Mouse (Mus musculus): Measurements from ENCODE around the gene Cyp11a1. TPM values are rescaled to one million over a fixed set of nuclear protein-coding genes. Genes with fewer than 3 reads are reported as not detected.

Gene Cyp11a1
- polyA plus RNA-seq, 1 experiment from 2014 or later, result 9.3 TPM

DNA sequence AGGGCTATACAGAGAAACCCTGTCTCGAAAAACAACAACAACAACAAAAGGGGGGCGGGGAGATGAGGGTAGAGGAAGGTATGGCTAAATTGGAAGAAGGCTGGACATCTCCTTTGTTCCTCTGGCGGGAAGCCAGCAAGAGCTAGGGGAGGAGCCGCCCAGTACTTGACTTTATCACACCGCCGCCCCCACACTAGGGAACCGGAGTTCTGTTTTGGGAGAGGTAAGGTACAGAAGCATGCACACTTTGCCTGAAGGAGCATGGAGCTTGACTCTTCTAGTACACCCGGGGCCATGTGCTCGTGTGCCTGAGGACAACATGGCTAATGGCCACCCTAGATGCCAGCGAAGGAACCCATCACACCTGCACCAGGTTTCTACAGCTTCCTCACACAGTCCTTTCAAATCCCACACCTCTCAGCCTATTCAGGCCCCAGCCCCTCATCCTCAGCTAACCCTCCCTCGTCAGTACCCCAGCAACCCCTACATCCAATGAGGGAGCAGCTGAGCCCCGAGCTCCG, 8.6 kb upstream of the Cyp11a1 start:
- Histone ChIP-seq H3K4me1 (replicated peaks) (no peaks in the 10 kb centered on the region), H3K9ac (peak overlapping the region; percentile 13; the same call in 1 of the 2 replicates), H3K27ac (no peak overlapping the region), H3K36me3 (no peaks in the 10 kb centered on the region), H3K4me3 (replicated peaks) (peak overlapping the region; percentile 22), H3K9me3 (no peaks in the 10 kb centered on the region), H3K4me2 (replicated peaks) (peak overlapping the region; percentile 62), H3K27me3 (replicated peaks) (peaks cover 13% of the 10 kb centered on the region)
- 20% methylated on average over 13 of the region's 13 CpGs for WGBS
- ATAC-seq, result peak; percentile 15

DNA sequence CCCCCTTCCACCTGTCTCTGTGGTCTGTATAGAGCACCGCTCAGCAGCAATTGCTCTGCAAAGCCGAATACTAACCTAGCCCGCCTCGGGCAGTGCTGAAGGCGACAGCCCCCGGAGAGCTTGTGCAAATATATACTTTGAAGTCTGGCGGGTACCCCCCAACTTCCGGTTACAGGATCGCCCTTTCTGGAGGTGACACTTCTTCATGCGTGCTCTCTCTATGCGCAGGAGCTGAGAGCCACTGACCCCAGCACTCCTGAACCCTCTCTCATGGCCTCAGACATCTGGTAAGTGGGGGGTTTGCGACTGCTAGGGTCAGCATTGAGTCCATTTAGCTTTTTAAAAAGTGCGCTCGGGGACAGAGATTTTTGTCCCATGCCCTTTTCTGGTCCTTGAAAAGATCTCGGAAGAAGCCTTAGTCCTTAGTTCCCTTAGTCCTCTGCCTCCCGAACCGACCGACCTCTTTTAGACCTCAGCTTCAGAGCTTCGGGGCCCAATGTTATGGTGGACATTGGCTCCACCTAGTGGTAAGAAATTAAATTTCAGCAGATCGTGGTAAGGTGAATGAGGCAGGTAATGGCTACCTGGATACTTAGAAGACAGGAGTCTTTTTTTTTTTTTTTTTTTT, 8.1 kb upstream of the Cyp11a1 start:
- under 1% methylated on average over 20 of the region's 20 CpGs for WGBS
- Histone ChIP-seq H3K4me3 (replicated peaks) (peak overlapping the region; percentile 22), H3K9ac (peak overlapping the region; percentile 13; the same call in 1 of the 2 replicates), H3K36me3 (no peaks in the 10 kb centered on the region), H3K27ac (no peak overlapping the region), H3K4me2 (replicated peaks) (peak overlapping the region; percentile 62), H3K9me3 (no peaks in the 10 kb centered on the region), H3K4me1 (replicated peaks) (no peaks in the 10 kb centered on the region), H3K27me3 (replicated peaks) (peaks cover 13% of the 10 kb centered on the region)
- peak; percentile 89 for ATAC-seq

DNA sequence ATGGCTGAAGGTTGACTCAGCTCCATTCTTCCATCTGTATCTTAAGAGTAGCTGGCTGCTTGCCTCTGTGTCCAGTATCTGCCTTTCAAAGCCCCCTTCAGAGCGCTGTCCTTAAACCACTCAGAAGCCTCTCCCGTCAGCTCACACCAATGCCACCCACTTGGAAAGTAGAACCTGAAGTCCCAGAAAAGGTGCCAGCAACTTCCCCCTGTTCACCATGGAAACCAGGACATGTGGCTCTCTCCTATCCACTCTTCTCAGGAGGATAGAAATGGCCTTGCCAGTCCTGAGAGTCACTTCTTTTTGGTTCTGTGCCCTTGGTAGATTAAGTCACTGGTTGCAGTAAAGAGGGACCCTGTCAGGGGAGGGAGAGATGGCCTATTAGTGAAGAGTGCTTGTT, 7.5 kb upstream of the Cyp11a1 start:
- WGBS, result 50% methylated on average over 2 of the region's 2 CpGs
- ATAC-seq, result no peak; the same call in 1 of the 2 replicates
- H3K27me3 ChIP-seq (replicated peaks), result peaks cover 13% of the 10 kb centered on the region
- H3K36me3 ChIP-seq, result no peaks in the 10 kb centered on the region
- no peaks in the 10 kb centered on the region for H3K9me3 ChIP-seq
- H3K4me1 ChIP-seq (replicated peaks), result no peaks in the 10 kb centered on the region
- no peak overlapping the region for H3K9ac ChIP-seq
- no peak overlapping the region for H3K4me2 ChIP-seq (replicated peaks)
- no peak overlapping the region for H3K4me3 ChIP-seq (replicated peaks)
- no peak overlapping the region for H3K27ac ChIP-seq

- Histone ChIP-seq H3K4me3 (replicated peaks) (no peak overlapping the region), H3K9ac (no peak overlapping the region), H3K27ac (no peak overlapping the region), H3K4me1 (replicated peaks) (0 out of 2 replicates have a peak, but pooled peaks cover 4% of the 10 kb centered on the region), H3K4me2 (replicated peaks) (no peak overlapping the region), H3K9me3 (no peaks in the 10 kb centered on the region), H3K36me3 (no peaks in the 10 kb centered on the region), H3K27me3 (replicated peaks) (peaks cover 13% of the 10 kb centered on the region)
- 47% methylated on average over 2 of the region's 2 CpGs for WGBS
- no peak for ATAC-seq
Observed at GRCm38 (mm10) chr9:57999676-58000075, 6.5 kb upstream of the Cyp11a1 start.

DNA sequence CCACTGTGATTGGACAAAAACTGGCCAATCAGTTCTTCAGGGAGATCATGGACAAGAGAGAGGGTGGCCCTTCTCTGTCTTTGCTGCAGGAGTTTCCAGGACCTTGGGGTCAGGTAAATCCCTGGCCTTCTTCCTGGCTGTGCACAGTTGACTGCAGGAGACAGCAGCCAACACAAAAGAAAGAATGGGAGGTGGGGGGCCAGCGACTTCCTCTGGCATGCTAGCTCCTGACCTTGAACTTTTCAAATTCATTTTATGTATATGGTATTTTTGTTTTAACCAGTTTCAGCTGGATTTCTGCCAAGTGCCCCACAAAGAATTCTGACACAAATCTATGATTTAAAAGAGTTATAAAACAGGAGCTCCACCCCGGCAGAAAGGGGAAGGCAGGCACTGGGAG, 2.9 kb upstream of the Cyp11a1 start:
- 10% methylated on average over 2 of the region's 2 CpGs for WGBS
- ATAC-seq, result peak; percentile 29; the same call in 1 of the 2 replicates
- 0 out of 2 replicates have a peak, but pooled peaks cover 7% of the 10 kb centered on the region for H3K27me3 ChIP-seq (replicated peaks)

GRCm38 (mm10) chr9:58008336-58009014, 2.3 kb downstream of the Cyp11a1 start:
- H3K9me3 ChIP-seq, result no peaks in the 10 kb centered on the region
- no peak overlapping the region for H3K9ac ChIP-seq
- H3K36me3 ChIP-seq, result no peaks in the 10 kb centered on the region
- no peak overlapping the region for H3K27ac ChIP-seq
- H3K4me2 ChIP-seq (replicated peaks), result no peak overlapping the region
- no peaks in the 10 kb centered on the region for H3K27me3 ChIP-seq (replicated peaks)
- ATAC-seq, result peak; percentile 8; the same call in 1 of the 2 replicates
- H3K4me1 ChIP-seq (replicated peaks), result peaks cover 13% of the 10 kb centered on the region; the same call in 1 of the 2 replicates
- H3K4me3 ChIP-seq (replicated peaks), result no peak overlapping the region
- WGBS, result 72% methylated on average over 12 of the region's 12 CpGs

More for the DNA sequence above, 2.9 kb upstream of the Cyp11a1 start:
- no peak overlapping the region for H3K4me2 ChIP-seq (replicated peaks)
- H3K9me3 ChIP-seq, result no peaks in the 10 kb centered on the region
- H3K9ac ChIP-seq, result no peak overlapping the region
- H3K36me3 ChIP-seq, result no peaks in the 10 kb centered on the region
- no peak overlapping the region for H3K4me3 ChIP-seq (replicated peaks)
- no peak overlapping the region for H3K27ac ChIP-seq
- 0 out of 2 replicates have a peak, but pooled peaks cover 4% of the 10 kb centered on the region for H3K4me1 ChIP-seq (replicated peaks)

GRCm38 (mm10) chr9:58009015-58009362, 2.8 kb downstream of the Cyp11a1 start:
- WGBS, result 7% methylated on average over 6 of the region's 6 CpGs
- Histone ChIP-seq H3K4me3 (replicated peaks) (no peak overlapping the region), H3K9me3 (no peaks in the 10 kb centered on the region), H3K4me2 (replicated peaks) (no peak overlapping the region), H3K27me3 (replicated peaks) (no peaks in the 10 kb centered on the region), H3K4me1 (replicated peaks) (peaks cover 11% of the 10 kb centered on the region; the same call in 1 of the 2 replicates), H3K27ac (no peak overlapping the region), H3K36me3 (no peaks in the 10 kb centered on the region), H3K9ac (no peak overlapping the region)
- ATAC-seq, result peak; percentile 77

DNA sequence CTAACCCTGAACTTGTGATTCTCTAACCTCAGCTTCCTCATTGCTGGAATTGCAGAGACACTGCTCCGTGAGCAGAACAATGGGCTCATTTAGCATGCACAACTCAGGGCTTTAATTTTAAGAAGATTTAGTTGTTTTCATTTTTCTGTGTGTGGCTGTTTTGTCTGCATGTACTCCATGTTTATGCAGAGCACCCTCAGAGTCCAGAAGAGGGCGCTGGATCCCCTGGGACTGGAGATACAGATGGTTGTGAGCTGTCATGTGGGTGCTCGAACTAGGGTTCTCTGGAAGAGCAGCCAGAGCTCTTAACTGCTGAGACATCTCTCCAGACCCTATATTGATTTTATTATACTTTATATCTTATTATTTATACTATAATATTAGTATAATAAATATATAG, 3.4 kb downstream of the Cyp11a1 start:
- Histone ChIP-seq H3K27me3 (replicated peaks) (no peaks in the 10 kb centered on the region), H3K4me1 (replicated peaks) (peaks cover 12% of the 10 kb centered on the region), H3K9me3 (no peaks in the 10 kb centered on the region), H3K9ac (no peak overlapping the region), H3K4me2 (replicated peaks) (no peak overlapping the region), H3K4me3 (replicated peaks) (no peak overlapping the region), H3K27ac (no peak overlapping the region), H3K36me3 (no peaks in the 10 kb centered on the region)
- WGBS, result 60% methylated on average over 3 of the region's 3 CpGs
- no peak for ATAC-seq

DNA sequence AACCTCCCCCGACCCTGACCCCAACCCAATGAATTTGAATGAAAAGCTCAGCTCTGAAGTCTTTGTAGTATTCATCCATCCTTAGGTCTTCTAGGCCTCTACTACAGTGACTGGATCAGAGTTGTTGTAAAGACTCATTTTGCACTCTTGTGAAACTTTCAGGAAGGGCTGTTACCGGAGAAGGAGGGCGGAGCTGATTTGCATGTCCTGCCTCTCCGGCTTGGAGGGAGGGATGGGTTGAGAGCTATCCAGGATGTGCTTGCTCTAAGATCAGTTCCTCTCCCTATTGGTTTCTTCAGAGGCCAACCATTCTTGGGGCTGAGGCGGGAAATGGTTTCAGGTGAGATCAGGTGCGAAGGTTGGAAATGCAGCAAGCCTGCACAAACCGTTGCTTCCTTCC, 4.8 kb downstream of the Cyp11a1 start:
- Histone ChIP-seq H3K9ac (no peak overlapping the region), H3K4me2 (replicated peaks) (no peak overlapping the region), H3K4me1 (replicated peaks) (peaks cover 16% of the 10 kb centered on the region), H3K36me3 (no peaks in the 10 kb centered on the region), H3K27me3 (replicated peaks) (no peaks in the 10 kb centered on the region), H3K9me3 (no peaks in the 10 kb centered on the region), H3K27ac (no peak overlapping the region), H3K4me3 (replicated peaks) (no peak overlapping the region)
- WGBS, result 34% methylated on average over 7 of the region's 7 CpGs
- peak; percentile 42; the same call in 1 of the 2 replicates for ATAC-seq

GRCm38 (mm10) chr9:58011552-58011951, 5.3 kb downstream of the Cyp11a1 start:
- no peak overlapping the region for H3K9ac ChIP-seq
- peaks cover 16% of the 10 kb centered on the region for H3K4me1 ChIP-seq (replicated peaks)
- no peak for ATAC-seq
- H3K4me2 ChIP-seq (replicated peaks), result no peak overlapping the region
- H3K4me3 ChIP-seq (replicated peaks), result no peak overlapping the region
- WGBS, result 60% methylated on average over 8 of the region's 8 CpGs
- H3K27me3 ChIP-seq (replicated peaks), result no peaks in the 10 kb centered on the region
- H3K36me3 ChIP-seq, result no peaks in the 10 kb centered on the region
- H3K27ac ChIP-seq, result no peak overlapping the region
- no peaks in the 10 kb centered on the region for H3K9me3 ChIP-seq

- 78% methylated on average over 2 of the region's 2 CpGs for WGBS
- H3K4me3 ChIP-seq (replicated peaks), result no peak overlapping the region
- no peaks in the 10 kb centered on the region for H3K9me3 ChIP-seq
- no peak for ATAC-seq
- H3K27me3 ChIP-seq (replicated peaks), result no peaks in the 10 kb centered on the region
- H3K4me2 ChIP-seq (replicated peaks), result no peak overlapping the region
- no peak overlapping the region for H3K9ac ChIP-seq
- H3K27ac ChIP-seq, result no peak overlapping the region
- H3K4me1 ChIP-seq (replicated peaks), result peaks cover 16% of the 10 kb centered on the region
- H3K36me3 ChIP-seq, result no peaks in the 10 kb centered on the region
Observed at GRCm38 (mm10) chr9:58012486-58012885, 6.3 kb downstream of the Cyp11a1 start.

DNA sequence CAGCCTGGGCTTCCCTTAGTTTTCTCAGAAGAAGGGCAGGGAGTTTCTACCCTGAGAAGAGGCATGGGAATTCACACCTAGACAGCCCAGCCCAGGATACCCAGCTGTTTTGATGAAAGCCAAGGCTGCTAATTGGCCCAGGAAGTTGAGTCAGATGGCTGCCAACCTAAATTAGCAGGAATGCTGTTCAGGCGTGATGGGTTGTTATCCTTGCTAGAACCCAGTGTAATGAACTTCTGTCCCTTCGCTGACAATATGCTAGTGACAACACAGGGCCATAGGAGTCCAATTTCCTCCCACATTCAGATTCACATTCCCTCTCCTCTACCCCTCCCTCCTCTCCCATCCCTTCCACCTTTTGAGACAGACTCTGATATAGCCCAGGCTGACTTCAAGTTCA, 6.7 kb downstream of the Cyp11a1 start:
- Histone ChIP-seq H3K27ac (no peak overlapping the region), H3K4me2 (replicated peaks) (no peak overlapping the region), H3K36me3 (no peaks in the 10 kb centered on the region), H3K4me3 (replicated peaks) (no peak overlapping the region), H3K27me3 (replicated peaks) (no peaks in the 10 kb centered on the region), H3K4me1 (replicated peaks) (peaks cover 16% of the 10 kb centered on the region), H3K9ac (no peak overlapping the region), H3K9me3 (no peaks in the 10 kb centered on the region)
- ATAC-seq, result no peak
- WGBS, result 67% methylated on average over 2 of the region's 2 CpGs

Measured in intestine, embryonic 15.5 days (tissue).